Mouse (Mus musculus) C2C12 (cell line): ENCODE data around the gene Rnf11.
A peak's percentile ranks its signal among the peaks of the same experiment; 100 is the strongest.

Source experiments
- CTCF ChIP-seq: IDR thresholded peaks from one replicate; pipeline ENCODE4 v1.5.1; 2011; ENCODE audit not compliant: control insufficient read depth, insufficient read depth, insufficient read length
- FOSL1 ChIP-seq: IDR thresholded peaks from one replicate; pipeline ENCODE4 v1.8.0; 2011; ENCODE audit warnings: mild to moderate bottlenecking, low read length; ENCODE audit not compliant: poor library complexity, insufficient read depth, severe bottlenecking
- MYOD1 ChIP-seq: IDR thresholded peaks from one replicate; pipeline ENCODE4 v1.6.1; 2011; ENCODE audit warnings: low read depth; ENCODE audit not compliant: control insufficient read depth, insufficient read length
- MYOG ChIP-seq: IDR thresholded peaks from one replicate; pipeline ENCODE4 v1.6.1; 2011; ENCODE audit not compliant: control insufficient read depth, insufficient read length; ENCODE audit errors: extremely low read depth

DNA sequence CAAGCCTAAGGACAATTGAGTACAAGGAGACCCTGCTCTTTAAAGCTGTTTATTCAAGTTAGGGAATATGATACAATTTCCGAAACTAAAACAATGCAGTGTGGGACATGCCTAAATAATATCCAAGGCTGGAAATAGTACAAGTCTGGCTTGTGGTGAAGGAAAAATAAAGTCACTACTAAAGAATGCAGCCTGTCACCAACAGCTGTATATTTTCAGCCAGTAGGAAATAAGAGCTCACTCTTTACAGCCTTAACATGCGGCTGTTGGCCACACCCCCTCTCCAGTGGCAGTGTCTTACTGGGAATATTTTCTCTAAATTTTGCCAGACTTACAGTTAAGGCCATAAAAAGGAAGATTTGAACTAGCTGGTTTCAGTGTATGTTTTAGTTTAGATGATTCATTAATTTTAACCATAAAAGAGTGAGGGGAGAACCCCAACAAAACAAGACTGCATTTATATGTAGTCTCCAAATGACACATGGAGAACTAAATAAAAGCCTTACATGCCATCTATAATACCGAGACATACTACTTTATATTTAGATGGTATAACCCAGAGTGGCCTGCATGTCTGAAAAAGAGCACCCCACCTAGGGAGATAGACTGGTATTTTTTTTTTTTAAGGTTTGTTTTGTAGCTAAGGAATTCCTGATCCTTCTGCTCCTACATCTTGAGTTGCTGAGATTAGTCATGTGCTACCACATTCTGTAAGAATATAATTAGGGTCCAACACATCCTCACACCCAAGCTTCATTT, 23.9 kb downstream of the Rnf11 start:
- TF ChIP-seq FOSL1 (no peak), MYOD1 (peak; percentile 19), CTCF (no peak), MYOG (no peak)
